Mouse (Mus musculus): ENCODE data around the gene Pds5a. TPM values are rescaled to one million over a fixed set of nuclear protein-coding genes. Genes with fewer than 3 reads are reported as not detected.
"Not testable (repeated sequence)": the region's sequence is repeated elsewhere in the genome, so short reads cannot be mapped to it uniquely, and the experiment has no call there.

Gene Pds5a
- total RNA-seq (2021), result 10 to 100 TPM; 74.0 to 98.1 TPM
- polyA plus RNA-seq (2012; rRNA removed), result 2.9 and 3.0 TPM in 2 replicates
- long read RNA-seq, full-length matches to known transcripts, result 1 of 5 reads
- long read RNA-seq, partial matches to known transcripts, result 1 of 5 reads
- long read RNA-seq, other reads (novel, unspliced or antisense), result 3 of 5 reads

- DNase-seq, result peak; percentile 94
Measured at GRCm38 (mm10) chr5:65697836-65698758, at the start of gene Pds5a. TSS of gene Pds5a (minus strand) at chr5:65698273.

DNA sequence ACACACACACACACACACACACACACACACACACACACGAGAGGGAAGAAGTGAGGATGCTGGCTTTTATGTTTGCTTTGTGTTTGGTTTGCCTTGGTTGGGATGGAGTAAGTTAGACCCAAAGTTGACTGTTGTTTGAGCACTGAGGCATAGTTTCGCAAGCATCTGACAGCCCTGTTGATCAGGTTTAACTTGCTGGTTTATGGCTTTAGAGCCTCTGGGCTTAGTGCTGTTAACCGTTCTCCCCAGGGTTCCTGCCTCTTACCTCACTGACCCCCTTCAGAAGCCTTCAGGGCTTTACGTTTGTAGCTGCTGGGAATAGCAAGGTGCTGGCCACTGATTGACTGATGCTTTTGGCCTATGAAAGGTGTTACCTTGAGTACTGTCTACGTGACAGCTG lies 48.8 kb upstream of the Pds5a start:
- DNase-seq, result no peak

- no peak for DNase-seq
Measured at GRCm38 (mm10) chr5:65739366-65739765, 41.3 kb upstream of the Pds5a start.

- no peak for DNase-seq
Measured at GRCm38 (mm10) chr5:65735601-65736000, 37.5 kb upstream of the Pds5a start.

- peak; percentile 65 for DNase-seq
Measured at GRCm38 (mm10) chr5:65731173-65732007, 33.3 kb upstream of the Pds5a start.

- DNase-seq, result peak; percentile 77
Measured at GRCm38 (mm10) chr5:65724311-65725054, 26.4 kb upstream of the Pds5a start.

- no peak for DNase-seq
Measured at GRCm38 (mm10) chr5:65718368-65718767, 20.3 kb upstream of the Pds5a start.

- not testable (repeated sequence) for DNase-seq
Measured at GRCm38 (mm10) chr5:65717903-65718211, 19.8 kb upstream of the Pds5a start.

DNA sequence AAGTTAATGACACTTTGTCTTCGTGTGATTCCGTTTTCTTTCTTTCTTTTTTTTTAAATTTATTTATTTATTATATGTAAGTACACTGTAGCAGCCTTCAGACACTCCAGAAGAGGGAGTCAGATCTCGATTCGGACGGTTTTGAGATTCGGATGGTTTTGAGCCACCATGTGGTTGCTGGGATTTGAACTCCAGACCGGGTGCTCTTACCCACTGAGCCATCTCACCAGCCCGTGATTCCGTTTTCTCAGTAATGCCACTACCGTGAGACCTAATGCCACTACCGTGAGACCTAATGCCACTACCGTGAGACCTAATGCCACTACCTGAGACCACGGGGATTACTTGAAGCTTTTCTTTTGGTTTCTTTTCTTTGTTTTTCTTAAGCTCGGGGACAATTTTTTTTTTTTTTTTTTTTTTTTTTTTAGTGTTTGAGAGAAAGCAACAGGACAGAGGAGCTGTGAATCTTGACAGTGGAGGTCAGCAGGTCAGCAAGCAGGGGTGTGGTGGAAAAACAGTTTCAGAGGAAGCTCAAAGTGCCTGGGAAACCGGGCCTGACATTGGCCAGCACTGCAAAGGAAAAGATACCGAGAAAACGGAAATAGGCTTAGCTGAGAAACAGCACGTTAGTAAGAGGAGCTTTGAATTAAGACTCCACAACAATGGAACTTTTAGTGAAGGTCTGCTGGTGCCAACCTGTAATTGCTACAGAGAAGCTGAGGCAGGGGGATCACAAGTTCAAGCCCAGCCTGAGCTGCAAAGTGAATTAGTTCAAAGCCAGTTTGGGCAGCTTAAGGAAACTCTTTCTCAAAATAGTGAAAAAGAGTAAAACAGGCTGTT lies 19.2 kb upstream of the Pds5a start:
- no peak for DNase-seq

GRCm38 (mm10) chr5:65715084-65715483 lies 17.0 kb upstream of the Pds5a start:
- DNase-seq, result no peak

DNA sequence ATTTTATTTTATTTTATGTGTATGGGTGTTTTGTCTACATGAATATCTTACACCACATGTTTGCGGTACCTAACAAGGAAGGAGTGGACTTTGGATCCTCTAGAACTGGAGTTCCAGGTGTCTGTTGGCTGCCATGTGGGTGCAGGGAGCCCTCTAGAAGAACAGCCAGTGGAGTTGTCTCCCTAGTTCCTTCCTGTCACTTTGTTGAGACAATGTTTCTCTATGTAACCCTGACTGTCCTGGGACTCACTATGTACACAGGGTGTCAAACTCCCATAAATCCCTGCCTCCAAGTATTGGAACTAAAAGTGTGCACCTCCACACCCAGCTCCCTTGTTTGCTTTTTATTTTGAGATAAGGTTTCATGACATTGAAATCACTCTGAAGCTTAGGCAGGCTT lies 13.4 kb upstream of the Pds5a start:
- DNase-seq, result no peak

DNA sequence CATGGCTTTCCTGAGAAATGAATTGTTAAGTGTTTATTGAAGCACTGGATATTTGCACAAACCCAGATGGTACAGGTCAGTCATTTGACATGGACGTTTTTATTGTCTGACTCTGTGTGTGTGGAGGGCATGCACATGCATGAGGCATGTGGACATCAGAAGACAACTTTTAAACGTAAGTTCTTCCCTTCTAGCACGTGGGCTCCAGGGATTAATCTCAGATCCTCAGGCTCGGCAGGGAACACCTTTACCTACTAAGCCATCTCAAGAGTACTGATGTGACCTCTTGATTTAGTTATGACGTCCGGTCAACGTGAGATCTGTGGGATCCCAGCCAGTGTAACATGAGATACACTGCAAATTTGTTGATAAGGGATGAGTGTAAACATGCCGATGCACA lies 12.2 kb upstream of the Pds5a start:
- DNase-seq, result no peak

GRCm38 (mm10) chr5:65706979-65707378 lies 8.9 kb upstream of the Pds5a start:
- no peak for DNase-seq

DNA sequence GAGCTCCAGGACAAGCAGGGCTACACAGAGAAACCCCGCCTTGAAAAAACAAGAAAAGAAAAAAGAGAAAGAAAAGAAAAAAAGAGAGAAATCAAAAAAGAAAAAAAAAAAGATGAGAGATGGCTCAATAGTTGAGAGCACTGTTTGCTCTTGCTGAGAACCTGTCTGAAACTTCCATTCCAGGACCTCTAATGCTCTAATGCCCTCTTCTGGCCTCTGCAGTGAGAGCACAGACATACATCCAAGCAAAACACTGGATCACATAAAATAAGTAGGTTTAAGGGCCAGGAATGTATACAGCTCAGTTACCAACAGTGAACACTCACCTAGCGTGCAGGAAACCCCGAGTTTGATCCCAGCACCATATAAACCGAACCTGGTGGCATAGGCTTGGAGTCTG lies 8.1 kb upstream of the Pds5a start:
- no peak for DNase-seq

GRCm38 (mm10) chr5:65704765-65705678 lies 6.9 kb upstream of the Pds5a start:
- DNase-seq, result no peak

- DNase-seq, result no peak
Measured at GRCm38 (mm10) chr5:65703261-65703660, 5.2 kb upstream of the Pds5a start.

GRCm38 (mm10) chr5:65700102-65700501 lies 2.0 kb upstream of the Pds5a start:
- DNase-seq, result no peak

DNA sequence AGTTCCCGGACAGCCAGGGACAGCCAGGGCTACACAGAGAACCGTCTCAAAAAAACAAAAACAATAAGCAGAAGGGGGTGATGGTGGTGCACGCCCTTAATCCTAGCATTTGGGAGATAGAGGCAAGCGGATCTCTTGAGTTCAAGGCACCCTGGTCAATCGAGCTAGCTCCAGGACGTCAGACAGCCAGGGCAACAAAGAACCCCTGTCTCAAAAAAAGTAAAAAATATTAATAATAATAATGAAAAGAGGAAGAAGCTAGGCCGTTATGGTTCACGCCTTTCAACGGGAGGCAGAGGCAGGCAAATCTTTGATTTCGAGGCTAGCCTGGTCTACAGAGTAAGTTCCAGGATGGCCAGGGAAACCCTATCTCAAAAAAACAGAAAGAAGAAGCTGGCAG lies 1.1 kb upstream of the Pds5a start:
- no peak for DNase-seq

- no peak for DNase-seq
Measured at GRCm38 (mm10) chr5:65698759-65699136, 675 bp upstream of the Pds5a start.

DNA sequence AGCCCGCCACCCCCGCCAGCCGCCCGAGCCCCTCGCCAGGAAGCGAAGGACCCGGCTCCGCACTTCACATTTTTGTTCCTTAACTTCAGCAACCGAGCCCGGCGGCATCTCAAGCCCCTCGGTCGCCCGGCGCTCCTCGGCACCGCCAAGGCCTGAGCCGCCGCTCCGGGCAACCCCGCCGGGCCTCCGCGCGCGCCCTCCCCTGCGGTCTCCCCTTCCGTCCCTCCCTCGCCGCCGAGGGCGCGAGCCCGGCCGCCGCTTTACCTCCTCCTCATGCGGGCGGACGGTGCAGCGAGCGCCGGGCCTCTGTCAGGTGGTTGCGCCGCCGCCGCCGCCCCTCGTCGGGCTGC lies 612 bp downstream of the Pds5a start:
- no peak for DNase-seq

All from adrenal gland, adult 2 months (tissue).